Mouse (Mus musculus) ES-E14 (cell line): Measurements from ENCODE around the gene Pla2g2d. TPM values are rescaled to one million over a fixed set of nuclear protein-coding genes. Genes with fewer than 3 reads are reported as not detected.

Source experiments
- DNase-seq: peaks from one replicate; pipeline ENCODE4 v3.0.0-alpha.2; 2013; ENCODE audit warnings: low read depth, low spot score
- H3K27ac ChIP-seq: 2 replicates; pipeline ENCODE4 v1.5.1; 2012; ENCODE audit warnings: low read depth, mild to moderate bottlenecking, low read length, moderate library complexity, mixed read lengths; ENCODE audit not compliant: poor library complexity, insufficient read depth, severe bottlenecking
- H3K36me3 ChIP-seq: 2 replicates; pipeline ENCODE4 v1.6.1; 2012; ENCODE audit warnings: mild to moderate bottlenecking, low read length, moderate library complexity, mixed read lengths; ENCODE audit not compliant: control insufficient read depth, poor library complexity, insufficient read depth, severe bottlenecking
- H3K4me1 ChIP-seq, 2 experiments: fragments of 150-350 bp in 1 of 2; sonication (generic) in 1 of 2; 2 replicates each; pipeline ENCODE4 v1.6.1; 2012; ENCODE audit warnings: low read length in 2 of 2, mild to moderate bottlenecking in 1 of 2, mixed read lengths in 1 of 2; ENCODE audit not compliant: control insufficient read depth in 2 of 2, insufficient read depth in 2 of 2, poor library complexity in 1 of 2
- H3K4me3 ChIP-seq, 2 experiments: fragments of 150-350 bp in 1 of 2; sonication (generic) in 1 of 2; 2 replicates each; pipeline ENCODE4 v1.5.1; 2012; ENCODE audit warnings: low read length in 2 of 2, low read depth in 1 of 2, mild to moderate bottlenecking in 1 of 2, mixed read lengths in 1 of 2; ENCODE audit not compliant: insufficient read depth in 1 of 2, poor library complexity in 1 of 2, severe bottlenecking in 1 of 2
- H3K9ac ChIP-seq: 2 replicates; pipeline ENCODE4 v1.6.1; 2012; ENCODE audit warnings: low read depth, mild to moderate bottlenecking, low read length, mixed read lengths; ENCODE audit not compliant: poor library complexity, insufficient read depth, severe bottlenecking
- H3K9me3 ChIP-seq: fragments of 150-350 bp; sonication (generic); 2 replicates; pipeline ENCODE4 v1.6.1; 2012; ENCODE audit warnings: low read depth, mild to moderate bottlenecking, low read length; ENCODE audit not compliant: control insufficient read depth, insufficient read depth
- CHD2 ChIP-seq: IDR thresholded peaks from 2 replicates; pipeline ENCODE4 v1.6.1; 2014; ENCODE audit warnings: mild to moderate bottlenecking, low read depth, low read length, inconsistent platforms
- HCFC1 ChIP-seq: IDR thresholded peaks from 2 replicates; pipeline ENCODE4 v1.6.1; 2012; ENCODE audit warnings: low read length, inconsistent platforms, borderline replicate concordance; ENCODE audit not compliant: insufficient read depth
- MAFK ChIP-seq: IDR thresholded peaks from 2 replicates; pipeline ENCODE4 v1.6.1; 2014; ENCODE audit warnings: mild to moderate bottlenecking, low read depth, low read length, inconsistent platforms; ENCODE audit not compliant: insufficient read depth
- ZC3H11A ChIP-seq: IDR thresholded peaks from 2 replicates; pipeline ENCODE4 v1.6.1; 2012; ENCODE audit warnings: low read depth, mild to moderate bottlenecking, inconsistent platforms, low read length, borderline replicate concordance
- ZNF384 ChIP-seq: IDR thresholded peaks from 2 replicates; pipeline ENCODE4 v1.6.1; 2012; ENCODE audit warnings: low read depth, low read length, inconsistent platforms
- in situ Hi-C, 2 experiments: fragments of 600-800 bp; cut with MboI; formaldehyde crosslinking; loops; one replicate each; pipeline ENCODE4 v1.15.1; 2025; ENCODE audit warnings: low sequenced_read_pairs in 2 of 2, inconsistent platforms in 1 of 2; ENCODE audit not compliant: unreplicated experiment in 2 of 2
- total RNA-seq: library from RNA; depleted of rRNA; stranded (reverse); fragments of 300-350 nt; gene quantifications from 2 replicates; pipeline ENCODE4 v1.2.3, GENCODE M21; 2012

The Pla2g2d gene
- total RNA-seq, 1 experiment = not detected

GRCm38 (mm10) chr4:138734863-138735262 is 40.7 kb upstream of the Pla2g2d start:
- Histone ChIP-seq H3K27ac (no peak overlapping the region), H3K4me1 (peaks cover 0 to 9% of the 10 kb centered on the region in 2 experiments; a peak in 1 of 4 replicates), H3K36me3 (no peaks in the 10 kb centered on the region), H3K4me3 (no peak overlapping the region), H3K9ac (no peak overlapping the region), H3K9me3 (no peaks in the 10 kb centered on the region)
- in situ Hi-C loops = no loop called here
- TF ChIP-seq MAFK (no peak), HCFC1 (no peak), ZNF384 (no peak), ZC3H11A (no peak), CHD2 (no peak)
- DNase-seq = no peak

- no peak within 1 kb of the TSS for H3K27ac ChIP-seq
- in situ Hi-C loops = no loop called here
- H3K9ac ChIP-seq = no peak within 1 kb of the TSS
- no peak within 1 kb of the TSS for H3K4me3 ChIP-seq
- no peaks in the 10 kb centered on the region for H3K36me3 ChIP-seq
- H3K4me1 ChIP-seq = peaks cover 0 to 9% of the 10 kb centered on the region in 2 experiments; a peak in 1 of 4 replicates
- TF ChIP-seq MAFK = no peak
- TF ChIP-seq CHD2 = no peak
- no peak for TF ChIP-seq ZNF384
- no peak for TF ChIP-seq ZC3H11A
- no peak for TF ChIP-seq HCFC1
- no peaks in the 10 kb centered on the region for H3K9me3 ChIP-seq
- no peak for DNase-seq
These were observed 38.5 kb upstream of the Pla2g2d start, which contains the start of gene Ubxn10 for GRCm38 (mm10) chr4:138737031-138737430. TSS of gene Ubxn10 (minus strand) at chr4:138737167.

DNA sequence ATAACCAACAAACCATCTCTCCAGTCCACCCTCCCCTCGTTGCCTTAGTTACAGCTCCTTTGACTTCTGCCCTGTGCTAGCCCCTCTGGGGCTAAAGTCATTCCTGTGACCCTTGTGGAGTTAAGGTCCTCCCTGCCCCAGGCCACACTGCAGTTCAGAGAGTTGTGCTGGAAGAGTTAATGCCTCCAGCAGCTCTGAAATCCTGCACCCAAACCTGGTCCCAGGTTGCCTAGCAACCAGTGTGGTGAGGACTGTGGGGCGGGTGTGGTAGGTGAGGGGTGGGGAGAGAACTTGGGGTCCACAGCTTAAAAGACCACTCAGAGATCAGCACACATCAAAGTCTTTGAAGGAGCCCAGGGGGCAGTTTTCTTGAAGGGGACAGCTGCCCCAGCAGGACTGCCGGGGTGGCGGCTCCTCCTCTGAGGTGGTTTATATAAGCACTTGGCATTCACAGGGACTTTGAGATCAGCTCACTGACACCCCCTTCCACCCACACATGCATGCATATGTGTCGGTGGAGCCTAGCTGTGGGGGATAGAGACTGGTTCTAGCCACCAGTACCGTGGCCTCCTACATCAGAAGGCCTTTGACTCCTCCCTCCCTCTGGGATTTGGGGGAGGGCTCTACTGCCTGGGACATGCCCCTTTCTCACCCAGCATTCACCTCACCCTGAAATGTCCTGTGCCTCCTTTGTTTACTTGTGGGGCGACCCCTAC is 36.2 kb upstream of the Pla2g2d start:
- TF ChIP-seq MAFK = no peak
- no peak for TF ChIP-seq ZNF384
- TF ChIP-seq ZC3H11A = no peak
- TF ChIP-seq HCFC1 = no peak
- TF ChIP-seq CHD2 = no peak
- Histone ChIP-seq H3K27ac (no peak overlapping the region), H3K4me1 (peaks cover 0 to 9% of the 10 kb centered on the region in 2 experiments; a peak in 1 of 4 replicates), H3K36me3 (no peaks in the 10 kb centered on the region), H3K9me3 (no peaks in the 10 kb centered on the region), H3K4me3 (no peak overlapping the region), H3K9ac (no peak overlapping the region)
- DNase-seq = no peak
- in situ Hi-C loops = no loop called here

- Histone ChIP-seq H3K9ac (no peak overlapping the region), H3K36me3 (no peaks in the 10 kb centered on the region), H3K4me1 (no peaks in the 10 kb centered on the region), H3K27ac (no peak overlapping the region), H3K9me3 (no peaks in the 10 kb centered on the region), H3K4me3 (no peak overlapping the region)
- in situ Hi-C loops = loop anchor here in 1 of 2 experiments (10.0 kb wide), 1 partner anchor 109 kb away; no protein-coding TSS in a partner anchor
- TF ChIP-seq ZC3H11A (no peak), MAFK (no peak), CHD2 (no peak), HCFC1 (no peak), ZNF384 (no peak)
- DNase-seq = no peak
These were observed 29.7 kb upstream of the Pla2g2d start for GRCm38 (mm10) chr4:138745884-138746283.
